Mouse (Mus musculus) spleen, adult 2 months (tissue): ENCODE data around the gene Rhox4e. TPM values are rescaled to one million over a fixed set of nuclear protein-coding genes. Genes with fewer than 3 reads are reported as not detected.
"Not testable (repeated sequence)": the region's sequence is repeated elsewhere in the genome, so short reads cannot be mapped to it uniquely, and the experiment has no call there.

Experiments
- DNase-seq, 2 experiments: peaks; one replicate each; pipeline versions ENCODE4 v3.0.0 to v3.0.0-alpha.2; 2012 to 2021; ENCODE audit warnings: low spot score in 2 of 2, low read depth in 1 of 2
- H3K27ac ChIP-seq: fragments of 200-500 bp; 2 replicates; pipeline ENCODE4 v1.5.1; 2012; ENCODE audit warnings: low read length, inconsistent platforms; ENCODE audit not compliant: insufficient read depth
- H3K27me3 ChIP-seq: fragments of 200-500 bp; 2 replicates; pipeline ENCODE4 v1.6.1; 2012; ENCODE audit warnings: mild to moderate bottlenecking, moderate library complexity, low read length, inconsistent platforms; ENCODE audit not compliant: control insufficient read depth, insufficient read depth
- H3K36me3 ChIP-seq: fragments of 200-500 bp; 2 replicates; pipeline ENCODE4 v1.6.1; 2012; ENCODE audit warnings: mild to moderate bottlenecking, low read length, inconsistent platforms; ENCODE audit not compliant: control insufficient read depth, insufficient read depth
- H3K4me1 ChIP-seq: fragments of 200-500 bp; 2 replicates; pipeline ENCODE4 v1.6.1; 2011; ENCODE audit warnings: inconsistent platforms; ENCODE audit not compliant: control insufficient read depth, insufficient read depth, insufficient read length
- H3K4me3 ChIP-seq: fragments of 200-500 bp; 2 replicates; pipeline ENCODE4 v1.5.1; 2011; ENCODE audit warnings: mild to moderate bottlenecking, inconsistent platforms; ENCODE audit not compliant: insufficient read depth, insufficient read length; ENCODE audit errors: extremely low read depth
- WGBS: fragments of 180-500 bp; shearing (Covaris S2); methylation state at CpG from one replicate; pipeline ENCODE4 v1.1.7; 2018; 5-methylcytosine and 5-hydroxymethylcytosine counted together
- polyA plus RNA-seq: library from polyadenylated mRNA; depleted of rRNA; stranded (reverse); fragments of >200 nt; gene quantifications from 2 replicates; pipeline ENCODE4 v1.2.3, GENCODE M21; 2012; rRNA removed

Gene Rhox4e
- not detected in 2 replicates for polyA plus RNA-seq

GRCm38 (mm10) chrX:37557112-37557511 lies at the start of gene Rhox4e:
Gene Rhox4e, plus strand, starts transcription at chrX:37557412.
- not testable (repeated sequence) for H3K4me3 ChIP-seq, DNase-seq, H3K4me1 ChIP-seq, H3K27me3 ChIP-seq, H3K36me3 ChIP-seq, H3K27ac ChIP-seq
- WGBS, result 91% methylated on average over 10 of the region's 18 CpGs

GRCm38 (mm10) chrX:37514059-37514458 lies 43.2 kb upstream of the Rhox4e start, which contains the start of gene Rhox4d:
Gene Rhox4d, plus strand, starts transcription at chrX:37514359.
- H3K4me3 ChIP-seq, H3K27ac ChIP-seq, H3K4me1 ChIP-seq, H3K36me3 ChIP-seq, H3K27me3 ChIP-seq, DNase-seq: not testable (repeated sequence)
- WGBS, result 89% methylated on average over 17 of the region's 18 CpGs

DNA sequence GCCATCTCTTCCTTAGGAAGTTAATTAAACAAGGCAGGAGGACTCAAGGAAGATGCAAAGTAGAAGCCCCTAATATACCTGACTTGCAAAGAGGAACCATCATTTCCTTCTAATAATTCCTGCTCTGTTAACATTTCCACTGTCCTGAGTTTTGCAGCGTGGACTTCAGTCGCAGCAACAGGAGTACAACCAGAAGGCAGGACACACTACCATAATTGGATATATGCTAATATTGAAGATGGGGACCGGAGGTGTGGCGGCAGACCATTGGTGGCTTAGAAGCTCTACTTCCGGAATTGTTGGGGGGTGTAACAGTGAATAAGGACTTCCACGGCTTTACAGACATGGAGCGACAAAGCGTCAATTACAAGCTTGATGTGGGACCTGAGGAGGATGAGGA lies 27.1 kb upstream of the Rhox4e start, which contains the start of gene Rhox2e:
Gene Rhox2e, plus strand, starts transcription at position 301 of the 400 bp plus-strand sequence.
- WGBS, result 97% methylated on average over 3 of the region's 8 CpGs
- not testable (repeated sequence) for H3K4me3 ChIP-seq, DNase-seq, H3K36me3 ChIP-seq, H3K27ac ChIP-seq, H3K4me1 ChIP-seq, H3K27me3 ChIP-seq

GRCm38 (mm10) chrX:37541719-37542118 lies 15.5 kb upstream of the Rhox4e start, which contains the start of gene Rhox3e:
Gene Rhox3e, plus strand, starts transcription at chrX:37542019.
- H3K36me3 ChIP-seq, H3K27me3 ChIP-seq, H3K4me3 ChIP-seq, H3K4me1 ChIP-seq, H3K27ac ChIP-seq, DNase-seq: not testable (repeated sequence)
- 100% methylated on average over 1 of the region's 4 CpGs for WGBS

GRCm38 (mm10) chrX:37571105-37571504 lies 13.9 kb downstream of the Rhox4e start, which contains the start of gene Rhox2f:
Gene Rhox2f, plus strand, starts transcription at chrX:37571405.
- not testable (repeated sequence) for H3K27me3 ChIP-seq, H3K36me3 ChIP-seq, H3K4me3 ChIP-seq, H3K27ac ChIP-seq, DNase-seq, H3K4me1 ChIP-seq
- 90% methylated on average over 8 of the region's 8 CpGs for WGBS

DNA sequence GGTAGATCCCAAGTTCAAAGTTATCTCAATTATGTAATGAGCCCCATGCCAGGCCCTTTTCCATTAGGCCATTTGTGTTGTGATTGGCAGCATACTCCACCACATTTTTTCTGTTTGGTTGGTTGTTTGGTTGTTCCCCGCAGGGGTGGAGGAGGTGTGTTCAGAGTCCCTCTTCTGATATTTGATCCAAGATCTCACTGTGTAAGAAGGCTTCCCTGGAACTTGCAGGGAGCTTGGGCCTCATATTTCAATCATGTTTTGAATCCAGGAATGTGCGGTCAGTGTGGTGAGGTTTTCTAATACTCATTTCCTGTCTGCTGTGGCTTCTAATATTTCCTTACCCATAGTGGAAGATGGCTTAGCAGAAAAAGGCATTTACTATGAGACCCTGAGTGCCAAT lies 15.4 kb downstream of the Rhox4e start:
- WGBS, result 58% methylated on average over 2 of the region's 2 CpGs
- H3K4me3 ChIP-seq, H3K4me1 ChIP-seq, H3K27ac ChIP-seq, H3K36me3 ChIP-seq, H3K27me3 ChIP-seq, DNase-seq: not testable (repeated sequence)

- H3K36me3 ChIP-seq, H3K4me1 ChIP-seq, H3K4me3 ChIP-seq, H3K27ac ChIP-seq, H3K27me3 ChIP-seq, DNase-seq: not testable (repeated sequence)
These were observed 23.5 kb downstream of the Rhox4e start, which contains the start of gene Rhox3f for GRCm38 (mm10) chrX:37580692-37581091. Gene Rhox3f, plus strand, starts transcription at chrX:37580992.

- H3K4me3 ChIP-seq, H3K27me3 ChIP-seq, H3K27ac ChIP-seq, DNase-seq, H3K4me1 ChIP-seq, H3K36me3 ChIP-seq: not testable (repeated sequence)
- WGBS, result 94% methylated on average over 18 of the region's 19 CpGs
These were observed 50.4 kb downstream of the Rhox4e start, which contains the start of gene Rhox4f for GRCm38 (mm10) chrX:37607604-37608003. Gene Rhox4f, minus strand, starts transcription at chrX:37607704.

Other genes starting within 250 kb of the Rhox4e start
- not detected in 2 replicates for gene Rhox3a2, start 177.4 kb upstream of the Rhox4e start, polyA plus RNA-seq
- not detected in 2 replicates for gene Rhox4a2, start 166.6 kb upstream of the Rhox4e start, polyA plus RNA-seq
- not detected in 2 replicates for gene Rhox2b, start 145.3 kb upstream of the Rhox4e start, polyA plus RNA-seq
- gene Rhox4b, start 124.9 kb upstream of the Rhox4e start, polyA plus RNA-seq, result not detected in 2 replicates
- gene Rhox2c, start 103.7 kb upstream of the Rhox4e start, polyA plus RNA-seq, result not detected in 2 replicates
- gene Rhox3c, start 98.8 kb upstream of the Rhox4e start, polyA plus RNA-seq, result not detected in 2 replicates
- not detected in 2 replicates for gene Rhox4c, start 77.1 kb upstream of the Rhox4e start, polyA plus RNA-seq
- gene Rhox2d, start 64.0 kb upstream of the Rhox4e start, polyA plus RNA-seq, result not detected in 2 replicates
- gene Rhox4d, start 43.1 kb upstream of the Rhox4e start, polyA plus RNA-seq, result not detected in 2 replicates
- gene Rhox2e, start 27.0 kb upstream of the Rhox4e start, polyA plus RNA-seq, result not detected in 2 replicates
- not detected in 2 replicates for gene Rhox3e, start 15.4 kb upstream of the Rhox4e start, polyA plus RNA-seq
- not detected in 2 replicates for gene Rhox2f, start 14.0 kb downstream of the Rhox4e start, polyA plus RNA-seq
- gene Rhox3f, start 23.6 kb downstream of the Rhox4e start, polyA plus RNA-seq, result not detected in 2 replicates
- not detected in 2 replicates for gene Rhox4f, start 50.3 kb downstream of the Rhox4e start, polyA plus RNA-seq
- gene Rhox3g, start 71.2 kb downstream of the Rhox4e start, polyA plus RNA-seq, result not detected in 2 replicates
- not detected in 2 replicates for gene Rhox2g, start 86.1 kb downstream of the Rhox4e start, polyA plus RNA-seq
- gene Rhox4g, start 93.9 kb downstream of the Rhox4e start, polyA plus RNA-seq, result not detected in 2 replicates
- gene Rhox3h, start 111.4 kb downstream of the Rhox4e start, polyA plus RNA-seq, result not detected in 2 replicates
- gene Rhox2h, start 115.9 kb downstream of the Rhox4e start, polyA plus RNA-seq, result not detected in 2 replicates
- gene Rhox5, start 247.4 kb downstream of the Rhox4e start, polyA plus RNA-seq, result not detected in 2 replicates